Mouse (Mus musculus) layer of hippocampus, adult 8-10 months (tissue): ENCODE measurements around the gene Rfx7. TPM values are rescaled to one million over a fixed set of nuclear protein-coding genes. Genes with fewer than 3 reads are reported as not detected.

ENCODE experiments used
- DNase-seq, 2 experiments: peaks; one replicate each; pipeline ENCODE4 v3.0.0; 2022; ENCODE audit warnings: low spot score in 2 of 2
- total RNA-seq, 4 experiments: library from RNA; stranded (reverse); gene quantifications; 2 replicates each; pipeline ENCODE4 v1.2.4; 2022

The Rfx7 gene
- 10 to 100 TPM; 23.1 to 29.5 (median 24.4) TPM for total RNA-seq

- peak; percentile 38 to 64 for DNase-seq
Observed at GRCm38 (mm10) chr9:72531996-72532380, at the start of gene Rfx7. Gene Rfx7 (plus strand): TSS chr9:72532240.

GRCm38 (mm10) chr9:72488523-72488922, 43.5 kb upstream of the Rfx7 start:
- no peak for DNase-seq

- no peak for DNase-seq
Observed at GRCm38 (mm10) chr9:72489131-72489530, 42.9 kb upstream of the Rfx7 start.

GRCm38 (mm10) chr9:72491559-72492193, 40.4 kb upstream of the Rfx7 start:
- peak; percentile 75 to 80 for DNase-seq

- DNase-seq, result no peak
Observed at GRCm38 (mm10) chr9:72492194-72492565, 39.9 kb upstream of the Rfx7 start, which contains the start of gene Tex9. Gene Tex9 (minus strand): TSS chr9:72492212.

GRCm38 (mm10) chr9:72493465-72493864, 38.6 kb upstream of the Rfx7 start:
- no peak for DNase-seq

GRCm38 (mm10) chr9:72493984-72494685, 37.9 kb upstream of the Rfx7 start:
- DNase-seq, result no peak

GRCm38 (mm10) chr9:72496691-72497090, 35.3 kb upstream of the Rfx7 start:
- no peak for DNase-seq

- DNase-seq, result no peak
Observed at GRCm38 (mm10) chr9:72497171-72497570, 34.9 kb upstream of the Rfx7 start.

- DNase-seq, result peak in 1 of 2 experiments; percentile 12
Observed at GRCm38 (mm10) chr9:72512229-72512981, 19.6 kb upstream of the Rfx7 start.

- no peak for DNase-seq
Observed at GRCm38 (mm10) chr9:72515366-72515765, 16.7 kb upstream of the Rfx7 start.

- DNase-seq, result no peak
Observed at GRCm38 (mm10) chr9:72519246-72519645, 12.8 kb upstream of the Rfx7 start.

- DNase-seq, result no peak
Observed at GRCm38 (mm10) chr9:72520849-72521248, 11.2 kb upstream of the Rfx7 start.

- no peak for DNase-seq
Observed at GRCm38 (mm10) chr9:72526091-72526490, 5.9 kb upstream of the Rfx7 start.

GRCm38 (mm10) chr9:72530237-72530636, 1.8 kb upstream of the Rfx7 start:
- DNase-seq, result peak; percentile 66 to 88

GRCm38 (mm10) chr9:72530824-72531223, 1.2 kb upstream of the Rfx7 start:
- DNase-seq, result peak in 1 of 2 experiments; percentile 6

- peak; percentile 81 to 83 for DNase-seq
Observed at GRCm38 (mm10) chr9:72531291-72531995, 597 bp upstream of the Rfx7 start.

- peak; percentile 23 to 24 for DNase-seq
Observed at GRCm38 (mm10) chr9:72532381-72533088, 495 bp downstream of the Rfx7 start.

- DNase-seq, result no peak
Observed at GRCm38 (mm10) chr9:72533089-72533415, 1.0 kb downstream of the Rfx7 start.

GRCm38 (mm10) chr9:72534985-72535384, 2.9 kb downstream of the Rfx7 start:
- DNase-seq, result no peak

GRCm38 (mm10) chr9:72535394-72535793, 3.4 kb downstream of the Rfx7 start:
- no peak for DNase-seq
